Mouse (Mus musculus): ENCODE results near the gene Pga5. TPM values are rescaled to one million over a fixed set of nuclear protein-coding genes. Genes with fewer than 3 reads are reported as not detected.
A peak's percentile ranks its signal among the peaks of the same experiment; 100 is the strongest.

Pga5 gene
- polyA plus RNA-seq, 1 experiment, result not detected

- no peak for DNase-seq (ENCODE audit: low read depth in 1 of 2, low spot score in 2 of 2)
- no peak for TF ChIP-seq POLR2A (IDR thresholded peaks at IDR 0.05; ENCODE audit: low read depth, low read length)
- no peak for TF ChIP-seq CTCF (IDR thresholded peaks at IDR 0.05; ENCODE audit: extremely low read depth, insufficient read depth, insufficient read length, insufficient replicate concordance)
- Histone ChIP-seq H3K27me3 (ENCODE audit: control insufficient read depth, insufficient read depth, low read length) (peaks cover 1% of the 10 kb centered on the region; the same call in 1 of the 2 replicates), H3K4me3 (ENCODE audit: extremely low read depth, insufficient read depth, insufficient read length) (no peak overlapping the region), H3K27ac (ENCODE audit: insufficient read depth, low read length) (no peak overlapping the region), H3K36me3 (ENCODE audit: control insufficient read depth, insufficient read depth, low read length) (no peaks in the 10 kb centered on the region), H3K4me1 (ENCODE audit: control insufficient read depth, insufficient read depth, insufficient read length) (no peaks in the 10 kb centered on the region)
- 44% methylated on average over 13 of the region's 13 CpGs for WGBS
Measured at GRCm38 (mm10) chr19:10640589-10641378, 37.1 kb downstream of the Pga5 start.

- Histone ChIP-seq H3K36me3 (ENCODE audit: control insufficient read depth, insufficient read depth, low read length) (no peaks in the 10 kb centered on the region), H3K4me3 (ENCODE audit: extremely low read depth, insufficient read depth, insufficient read length) (no peak overlapping the region), H3K4me1 (ENCODE audit: control insufficient read depth, insufficient read depth, insufficient read length) (no peaks in the 10 kb centered on the region), H3K27ac (ENCODE audit: insufficient read depth, low read length) (no peak overlapping the region), H3K27me3 (ENCODE audit: control insufficient read depth, insufficient read depth, low read length) (peaks cover 2% of the 10 kb centered on the region)
- no peak for DNase-seq (ENCODE audit: low read depth in 1 of 2, low spot score in 2 of 2)
- 9% methylated on average over 5 of the region's 5 CpGs for WGBS
- TF ChIP-seq CTCF (IDR thresholded peaks at IDR 0.05; ENCODE audit: extremely low read depth, insufficient read depth, insufficient read length, insufficient replicate concordance) (no peak), POLR2A (IDR thresholded peaks at IDR 0.05; ENCODE audit: low read depth, low read length) (no peak)
Measured at GRCm38 (mm10) chr19:10640080-10640479, 37.8 kb downstream of the Pga5 start.

GRCm38 (mm10) chr19:10637840-10638239 lies 40.0 kb downstream of the Pga5 start:
- no peak for DNase-seq (ENCODE audit: low read depth in 1 of 2, low spot score in 2 of 2)
- peaks cover 7% of the 10 kb centered on the region for H3K27me3 ChIP-seq (ENCODE audit: control insufficient read depth, insufficient read depth, low read length)
- no peak overlapping the region for H3K27ac ChIP-seq (ENCODE audit: insufficient read depth, low read length)
- H3K4me1 ChIP-seq (ENCODE audit: control insufficient read depth, insufficient read depth, insufficient read length), result no peaks in the 10 kb centered on the region; the same call in 1 of the 2 replicates
- no peak overlapping the region for H3K4me3 ChIP-seq (ENCODE audit: extremely low read depth, insufficient read depth, insufficient read length)
- WGBS, result 78% methylated on average over 7 of the region's 7 CpGs
- no peaks in the 10 kb centered on the region for H3K36me3 ChIP-seq (ENCODE audit: control insufficient read depth, insufficient read depth, low read length)
- no peak for TF ChIP-seq CTCF (IDR thresholded peaks at IDR 0.05; ENCODE audit: extremely low read depth, insufficient read depth, insufficient read length, insufficient replicate concordance)
- no peak for TF ChIP-seq POLR2A (IDR thresholded peaks at IDR 0.05; ENCODE audit: low read depth, low read length)

- 4% methylated on average over 21 of the region's 21 CpGs for WGBS
- DNase-seq (ENCODE audit: low read depth in 1 of 2, low spot score in 2 of 2), result no peak
- Histone ChIP-seq H3K27me3 (ENCODE audit: control insufficient read depth, insufficient read depth, low read length) (peaks cover 6% of the 10 kb centered on the region), H3K4me3 (ENCODE audit: extremely low read depth, insufficient read depth, insufficient read length) (peak overlapping the region; percentile 4; the same call in 1 of the 2 replicates), H3K27ac (ENCODE audit: insufficient read depth, low read length) (no peak overlapping the region), H3K36me3 (ENCODE audit: control insufficient read depth, insufficient read depth, low read length) (peaks cover 1% of the 10 kb centered on the region; the same call in 1 of the 2 replicates), H3K4me1 (ENCODE audit: control insufficient read depth, insufficient read depth, insufficient read length) (no peaks in the 10 kb centered on the region; the same call in 1 of the 2 replicates)
- TF ChIP-seq POLR2A (IDR thresholded peaks at IDR 0.05; ENCODE audit: low read depth, low read length), result no peak
- TF ChIP-seq CTCF (IDR thresholded peaks at IDR 0.05; ENCODE audit: extremely low read depth, insufficient read depth, insufficient read length, insufficient replicate concordance), result no peak
Measured at GRCm38 (mm10) chr19:10634872-10635318, 43.0 kb downstream of the Pga5 start.

GRCm38 (mm10) chr19:10634106-10634871 lies 43.6 kb downstream of the Pga5 start, which contains the start of gene Vwce:
Gene Vwce, plus strand, starts transcription at chr19:10634213.
- no peak for TF ChIP-seq CTCF (IDR thresholded peaks at IDR 0.05; ENCODE audit: extremely low read depth, insufficient read depth, insufficient read length, insufficient replicate concordance)
- TF ChIP-seq POLR2A (IDR thresholded peaks at IDR 0.05; ENCODE audit: low read depth, low read length), result no peak
- H3K4me1 ChIP-seq (ENCODE audit: control insufficient read depth, insufficient read depth, insufficient read length), result no peaks in the 10 kb centered on the region; the same call in 1 of the 2 replicates
- H3K27ac ChIP-seq (ENCODE audit: insufficient read depth, low read length), result no peak within 1 kb of the TSS
- H3K36me3 ChIP-seq (ENCODE audit: control insufficient read depth, insufficient read depth, low read length), result peaks cover 5% of the 10 kb centered on the region
- H3K4me3 ChIP-seq (ENCODE audit: extremely low read depth, insufficient read depth, insufficient read length), result peak within 1 kb of the TSS; percentile 32
- no peak for DNase-seq (ENCODE audit: low read depth in 1 of 2, low spot score in 2 of 2)
- 7% methylated on average over 32 of the region's 32 CpGs for WGBS
- H3K27me3 ChIP-seq (ENCODE audit: control insufficient read depth, insufficient read depth, low read length), result peaks cover 6% of the 10 kb centered on the region

Other genes with a start within 250 kb of the Pga5 start
- gene Lrrc10b, start 220.6 kb downstream of the Pga5 start, polyA plus RNA-seq (2012; rRNA removed), result 0.11 and 0.16 TPM in 2 replicates
- gene Ppp1r32, start 195.1 kb downstream of the Pga5 start, polyA plus RNA-seq (2012; rRNA removed), result 0.55 and 1.2 TPM in 2 replicates
- 39.9 and 42.3 TPM in 2 replicates for gene Cpsf7, start 152.8 kb downstream of the Pga5 start, polyA plus RNA-seq (2012; rRNA removed)
- 16.9 and 20.1 TPM in 2 replicates for gene Sdhaf2, start 151.9 kb downstream of the Pga5 start, polyA plus RNA-seq (2012; rRNA removed)
- 6.9 and 8.5 TPM in 2 replicates for gene Tmem216, start 121.8 kb downstream of the Pga5 start, polyA plus RNA-seq (2012; rRNA removed)
- 214 and 230 TPM in 2 replicates for gene Cyb561a3, start 100.9 kb downstream of the Pga5 start, polyA plus RNA-seq (2012; rRNA removed)
- 7.3 and 8.6 TPM in 2 replicates for gene Tmem138, start 100.7 kb downstream of the Pga5 start, polyA plus RNA-seq (2012; rRNA removed)
- 53.3 and 59.0 TPM in 2 replicates for gene Ddb1, start 72.7 kb downstream of the Pga5 start, polyA plus RNA-seq (2012; rRNA removed)
- 4.6 and 5.4 TPM in 2 replicates for gene Tkfc, start 72.4 kb downstream of the Pga5 start, polyA plus RNA-seq (2012; rRNA removed)
- 0.07 and 0.21 TPM in 2 replicates for gene Vwce, start 43.9 kb downstream of the Pga5 start, polyA plus RNA-seq (2012; rRNA removed)
- 19.7 and 22.0 TPM in 2 replicates for gene Vps37c, start 10.7 kb upstream of the Pga5 start, polyA plus RNA-seq (2012; rRNA removed)
- 35.2 and 41.1 TPM in 2 replicates for gene Cd5, start 60.9 kb upstream of the Pga5 start, polyA plus RNA-seq (2012; rRNA removed)
- 41.0 and 47.0 TPM in 2 replicates for gene Cd6, start 152.0 kb upstream of the Pga5 start, polyA plus RNA-seq (2012; rRNA removed)
- 39.7 and 45.4 TPM in 2 replicates for gene Slc15a3, start 161.7 kb upstream of the Pga5 start, polyA plus RNA-seq (2012; rRNA removed)
- gene Tmem132a, start 191.9 kb upstream of the Pga5 start, polyA plus RNA-seq (2012; rRNA removed), result 4.9 TPM in 2 replicates
- gene Tmem109, start 203.9 kb upstream of the Pga5 start, polyA plus RNA-seq (2012; rRNA removed), result 45.8 and 47.9 TPM in 2 replicates
- 146 and 181 TPM in 2 replicates for gene Prpf19, start 217.2 kb upstream of the Pga5 start, polyA plus RNA-seq (2012; rRNA removed)
- 0.04 TPM in 2 replicates for gene Zp1, start 242.6 kb upstream of the Pga5 start, polyA plus RNA-seq (2012; rRNA removed)

All from spleen, adult 2 months (tissue).